ENCODE assay signal across 18 mouse cellular contexts in genomic region chr9:64105301-64105700, GRCm38 (mm10). TPM values are rescaled to one million over a fixed set of nuclear protein-coding genes. Genes with fewer than 3 reads are reported as not detected.
DNase-seq lines count a peak whose midpoint lies in the region; ATAC-seq lines count a peak whose summit lies in the region.
"Had no signal": no experiment of that assay in that cellular context is flagged by ENCODE, and none has a peak within 500 bp of the region (broad histone marks: within the 10 kb centered on the region; RNA-seq: fewer than 3 reads in every experiment).

No protein-coding gene starts in this region.

- no peaks in the 10 kb centered on the region for H3K9me3 ChIP-seq in liver, embryonic 12.5 days (replicated peaks)
- no peaks in the 10 kb centered on the region for H3K9me3 ChIP-seq in liver, embryonic 11.5 days (ENCODE audit: control insufficient read depth, low read length)
- no peaks in the 10 kb centered on the region for H3K9me3 ChIP-seq in hindbrain, embryonic 14.5 days (ENCODE audit: control insufficient read depth, low read length)
- H3K9me3 ChIP-seq: embryonic facial prominence, embryonic 12.5 days; hindbrain, embryonic 12.5 days; limb, embryonic 13.5 days; midbrain, embryonic 12.5 days had no signal

- no peak overlapping the region for H3K9ac ChIP-seq in liver, embryonic 12.5 days
- no peak overlapping the region for H3K9ac ChIP-seq in liver, embryonic 11.5 days (ENCODE audit: low read depth, low read length)
- no peak overlapping the region for H3K9ac ChIP-seq in hindbrain, embryonic 14.5 days
- H3K9ac ChIP-seq: embryonic facial prominence, embryonic 12.5 days; hindbrain, embryonic 12.5 days; limb, embryonic 13.5 days; midbrain, embryonic 12.5 days had no signal

- H3K27me3 ChIP-seq in liver, embryonic 12.5 days (replicated peaks): no peaks in the 10 kb centered on the region
- H3K27me3 ChIP-seq in liver, embryonic 11.5 days (replicated peaks; ENCODE audit: control insufficient read depth, insufficient read depth, low read length): no peaks in the 10 kb centered on the region
- H3K27me3 ChIP-seq in hindbrain, embryonic 14.5 days (ENCODE audit: control insufficient read depth, insufficient read depth, low read length): no peaks in the 10 kb centered on the region
- H3K27me3 ChIP-seq: embryonic facial prominence, embryonic 12.5 days; hindbrain, embryonic 12.5 days; limb, embryonic 13.5 days; midbrain, embryonic 12.5 days had no signal

- H3K4me1 ChIP-seq in liver, embryonic 12.5 days: 0 out of 2 replicates have a peak, but pooled peaks cover 15% of the 10 kb centered on the region
- no peaks in the 10 kb centered on the region for H3K4me1 ChIP-seq in liver, embryonic 11.5 days (replicated peaks; ENCODE audit: control insufficient read depth, insufficient read depth, low read length)
- no peaks in the 10 kb centered on the region for H3K4me1 ChIP-seq in hindbrain, embryonic 14.5 days (replicated peaks; ENCODE audit: control insufficient read depth, insufficient read depth, low read length)
- H3K4me1 ChIP-seq: embryonic facial prominence, embryonic 12.5 days; hindbrain, embryonic 12.5 days; limb, embryonic 13.5 days; midbrain, embryonic 12.5 days had no signal

- no peaks in the 10 kb centered on the region for H3K36me3 ChIP-seq in liver, embryonic 12.5 days
- no peaks in the 10 kb centered on the region for H3K36me3 ChIP-seq in liver, embryonic 11.5 days (ENCODE audit: control insufficient read depth, insufficient read depth, low read length)
- H3K36me3 ChIP-seq in hindbrain, embryonic 14.5 days (replicated peaks; ENCODE audit: control insufficient read depth, insufficient read depth): no peaks in the 10 kb centered on the region
- H3K36me3 ChIP-seq: embryonic facial prominence, embryonic 12.5 days; hindbrain, embryonic 12.5 days; limb, embryonic 13.5 days; midbrain, embryonic 12.5 days had no signal

- no peak overlapping the region for H3K4me3 ChIP-seq in liver, embryonic 12.5 days
- no peak overlapping the region for H3K4me3 ChIP-seq in liver, embryonic 11.5 days (ENCODE audit: low read depth, low read length)
- no peak overlapping the region for H3K4me3 ChIP-seq in hindbrain, embryonic 14.5 days (replicated peaks; ENCODE audit: low read length)
- H3K4me3 ChIP-seq: embryonic facial prominence, embryonic 12.5 days; hindbrain, embryonic 12.5 days; limb, embryonic 13.5 days; midbrain, embryonic 12.5 days had no signal

- DNase-seq in gastrocnemius, adult 18-20 months (ENCODE audit: low spot score): peak; percentile 14
- DNase-seq in gastrocnemius, postnatal 14 days: no peak
- DNase-seq in liver, embryonic 11.5 days (ENCODE audit: low spot score): no peak
- DNase-seq in heart, postnatal 25 days (ENCODE audit: low spot score): peak; percentile 35
- peak; percentile 36 for DNase-seq in skeletal muscle tissue, adult 2 months (ENCODE audit: low read depth, low spot score)
- no peak for DNase-seq in hindbrain, embryonic 14.5 days (ENCODE audit: low spot score)
- DNase-seq: cerebellum, postnatal 14 days; kidney, postnatal 36 days; right cerebral cortex, postnatal 14 days; thymus, adult 18-20 months had no signal

- 28% methylated on average over 6 of the region's 6 CpGs for WGBS in liver, embryonic 12.5 days (ENCODE audit: insufficient replicate concordance)
- WGBS in liver, embryonic 11.5 days: 40% methylated on average over 6 of the region's 6 CpGs
- 91% methylated on average over 6 of the region's 6 CpGs for WGBS in hindbrain, embryonic 14.5 days

- ATAC-seq in liver, embryonic 12.5 days: no peak
- no peak for ATAC-seq in liver, embryonic 11.5 days (replicated peaks; ENCODE audit: low FRiP score)
- ATAC-seq in frontal cortex, adult (ENCODE audit: low TSS enrichment): no peak
- ATAC-seq in hindbrain, embryonic 14.5 days (ENCODE audit: low FRiP score): no peak
- ATAC-seq: intestine, embryonic 16.5 days; lung, postnatal 0 days had no signal

- intact Hi-C loops in gastrocnemius, postnatal 14 days (cut with DNase I; ENCODE audit: low total_unique reads): no loop called here
- intact Hi-C loops in heart, postnatal 25 days (cut with DNase I): no loop called here

- 0 out of 2 replicates have a peak overlapping the region, but pooled peaks have one; percentile 29 for H3K27ac ChIP-seq in liver, embryonic 12.5 days
- H3K27ac ChIP-seq in liver, embryonic 11.5 days (ENCODE audit: low read depth, low read length): no peak overlapping the region
- no peak overlapping the region for H3K27ac ChIP-seq in hindbrain, embryonic 14.5 days
- H3K27ac ChIP-seq: embryonic facial prominence, embryonic 12.5 days; hindbrain, embryonic 12.5 days; limb, embryonic 13.5 days; midbrain, embryonic 12.5 days had no signal

- H3K4me2 ChIP-seq in liver, embryonic 12.5 days: no peak overlapping the region
- no peak overlapping the region for H3K4me2 ChIP-seq in liver, embryonic 11.5 days
- H3K4me2 ChIP-seq in hindbrain, embryonic 14.5 days (replicated peaks): no peak overlapping the region
- H3K4me2 ChIP-seq: embryonic facial prominence, embryonic 12.5 days; hindbrain, embryonic 12.5 days; limb, embryonic 13.5 days; midbrain, embryonic 12.5 days had no signal

RNA-seq across cellular contexts. Expression of gene Lctl, which starts 11.6 kb away (rescaled TPM):
- total RNA-seq in gastrocnemius, adult 18-20 months (2021): under 1 TPM in 1 of 2 experiments, not detected in 1; 0.57 TPM
- total RNA-seq in gastrocnemius, postnatal 14 days (2021): under 1 TPM in 1 of 2 experiments, not detected in 1; 0.18 TPM
- polyA plus RNA-seq in liver, embryonic 12.5 days (2016; fragmentation: Nextera tagmentation; extraction: Ambion mirVana): not detected in 2 replicates
- polyA plus RNA-seq in liver, embryonic 11.5 days (2014; fragmentation: Nextera tagmentation; extraction: Ambion mirVana): not detected in 2 replicates
- total RNA-seq in heart, postnatal 25 days (2021): not detected
- polyA plus RNA-seq in hindbrain, embryonic 14.5 days (2014; fragmentation: Nextera tagmentation; extraction: Ambion mirVana): not detected in 2 replicates
- polyA plus RNA-seq: embryonic facial prominence, embryonic 12.5 days; hindbrain, embryonic 12.5 days; limb, embryonic 13.5 days; lung, postnatal 0 days; midbrain, embryonic 12.5 days had no signal

Comparison
In these comparisons a context has a peak if more than half of its experiments do, and no peak if none do; other contexts are left out.
1. DNase-seq: peak in gastrocnemius, adult 18-20 months (single experiment), heart, postnatal 25 days (single experiment) and skeletal muscle tissue, adult 2 months (single experiment); none in gastrocnemius, postnatal 14 days (single experiment), liver, embryonic 11.5 days (single experiment) and hindbrain, embryonic 14.5 days (single experiment).